Mouse (Mus musculus): ENCODE data around the gene Cald1.

DNA sequence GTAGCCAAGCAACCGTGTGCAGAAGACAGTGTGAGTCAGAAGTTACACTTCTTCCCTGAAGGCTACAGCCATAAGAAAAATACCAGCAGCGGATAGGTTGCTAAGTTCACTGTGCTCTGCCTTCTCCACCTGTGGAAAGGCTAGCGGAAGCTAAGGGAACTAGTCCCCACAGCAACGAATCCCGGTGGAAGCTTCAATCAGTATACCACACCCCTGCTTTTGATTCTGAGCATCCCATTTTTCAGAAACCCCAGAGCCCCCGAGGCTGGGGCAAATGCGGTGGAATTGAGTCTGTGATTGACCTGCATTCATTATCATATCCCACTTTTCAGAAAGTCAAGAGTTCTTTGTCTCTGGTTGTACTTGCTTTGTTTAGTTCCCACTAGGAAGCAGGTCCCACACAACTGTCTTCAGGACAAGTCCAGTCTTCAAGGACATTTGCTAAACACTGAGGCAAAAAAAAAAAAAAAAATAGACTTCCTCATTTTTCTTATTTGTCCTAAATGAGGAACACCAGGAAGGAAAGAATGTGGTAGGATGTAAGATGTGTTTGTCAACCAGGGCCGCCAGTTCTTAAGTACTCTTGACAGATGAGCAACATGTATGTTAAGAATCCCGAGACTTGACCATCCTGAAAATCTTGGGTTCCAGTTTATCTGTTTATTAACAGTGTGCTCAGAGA lies 118.0 kb downstream of the Cald1 start:
- no peak for TF ChIP-seq CTCF (conservative IDR thresholded peaks at IDR 0.05; ENCODE audit: insufficient read depth, insufficient read length, low read depth, low read length)
- TF ChIP-seq POLR2A (IDR thresholded peaks at IDR 0.05; ENCODE audit: low read depth, low read length), result no peak

All from kidney, adult 2 months (tissue).